Mouse (Mus musculus) induced T-regulatory cell, adult 2 months (primary cell): ENCODE results near the gene Pcsk5.
"Not testable (repeated sequence)": the region's sequence is repeated elsewhere in the genome, so short reads cannot be mapped to it uniquely, and the experiment has no call there.

ENCODE experiments used
- DNase-seq: peaks from one replicate; pipeline ENCODE4 v3.0.0-alpha.2; 2012; ENCODE audit warnings: low read depth

Gene Pcsk5

GRCm38 (mm10) chr19:17473138-17473537 is 364.3 kb downstream of the Pcsk5 start:
- DNase-seq = not testable (repeated sequence)

- no peak for DNase-seq
Observed at GRCm38 (mm10) chr19:17471861-17472260, 365.6 kb downstream of the Pcsk5 start.

GRCm38 (mm10) chr19:17471196-17471595 is 366.2 kb downstream of the Pcsk5 start:
- DNase-seq = no peak

- no peak for DNase-seq
Observed at GRCm38 (mm10) chr19:17467556-17468211, 369.7 kb downstream of the Pcsk5 start.

GRCm38 (mm10) chr19:17452001-17452400 is 385.4 kb downstream of the Pcsk5 start:
- no peak for DNase-seq

GRCm38 (mm10) chr19:17443581-17443980 is 393.9 kb downstream of the Pcsk5 start:
- no peak for DNase-seq

- DNase-seq = no peak
Observed at GRCm38 (mm10) chr19:17439476-17440189, 397.8 kb downstream of the Pcsk5 start.

- DNase-seq = no peak
Observed at GRCm38 (mm10) chr19:17436651-17437050, 400.8 kb downstream of the Pcsk5 start.

GRCm38 (mm10) chr19:17428561-17428914 is 408.9 kb downstream of the Pcsk5 start:
- no peak for DNase-seq

- DNase-seq = no peak
Observed at GRCm38 (mm10) chr19:17427824-17428560, 409.4 kb downstream of the Pcsk5 start.

- no peak for DNase-seq
Observed at GRCm38 (mm10) chr19:17423306-17423705, 414.1 kb downstream of the Pcsk5 start.

- DNase-seq = no peak
Observed at GRCm38 (mm10) chr19:17417855-17418254, 419.6 kb downstream of the Pcsk5 start.

GRCm38 (mm10) chr19:17412915-17413459 is 424.4 kb downstream of the Pcsk5 start:
- DNase-seq = no peak

GRCm38 (mm10) chr19:17410465-17411065 is 426.9 kb downstream of the Pcsk5 start:
- DNase-seq = no peak

- DNase-seq = no peak
Observed at GRCm38 (mm10) chr19:17409351-17409750, 428.1 kb downstream of the Pcsk5 start.

- no peak for DNase-seq
Observed at GRCm38 (mm10) chr19:17408591-17408990, 428.8 kb downstream of the Pcsk5 start.

GRCm38 (mm10) chr19:17406823-17407222 is 430.6 kb downstream of the Pcsk5 start:
- no peak for DNase-seq

- DNase-seq = no peak
Observed at GRCm38 (mm10) chr19:17403175-17403574, 434.3 kb downstream of the Pcsk5 start.

- DNase-seq = no peak
Observed at GRCm38 (mm10) chr19:17400571-17400970, 436.9 kb downstream of the Pcsk5 start.

GRCm38 (mm10) chr19:17399965-17400364 is 437.5 kb downstream of the Pcsk5 start:
- no peak for DNase-seq

- DNase-seq = no peak
Observed at GRCm38 (mm10) chr19:17397922-17398321, 439.5 kb downstream of the Pcsk5 start.

- DNase-seq = no peak
Observed at GRCm38 (mm10) chr19:17396802-17397201, 440.6 kb downstream of the Pcsk5 start.
